Mouse (Mus musculus): ENCODE data around the gene Rpl23a. TPM values are rescaled to one million over a fixed set of nuclear protein-coding genes. Genes with fewer than 3 reads are reported as not detected.

Gene Rpl23a
- 14.0 and 21.6 TPM in 2 replicates for polyA plus RNA-seq (2012; rRNA removed)

GRCm38 (mm10) chr11:78182961-78183844 is at the start of gene Rpl23a:
Rpl23a (minus strand) TSS chr11:78183584.

GRCm38 (mm10) chr11:78193113-78193512 is 9.7 kb upstream of the Rpl23a start, which contains the start of gene Proca1:
Proca1 (plus strand) TSS chr11:78193392.

GRCm38 (mm10) chr11:78188331-78189233 is 5.2 kb upstream of the Rpl23a start, which contains the start of gene Rab34:
Rab34 (plus strand) TSS chr11:78188430.

GRCm38 (mm10) chr11:78176402-78176862 is 7.0 kb downstream of the Rpl23a start, which contains the start of the genes Nek8 and Tlcd1:
Nek8 (minus strand) TSS chr11:78176675.
Tlcd1 (plus strand) TSS chr11:78176711.

GRCm38 (mm10) chr11:78164924-78165760 is 18.2 kb downstream of the Rpl23a start, which contains the start of gene Traf4:
Traf4 (minus strand) TSS chr11:78165589.

Other genes starting within 250 kb of the Rpl23a start
- gene Phf12, start 200.8 kb downstream of the Rpl23a start, polyA plus RNA-seq (2012; rRNA removed): 16.2 and 19.2 TPM in 2 replicates
- 3.2 and 5.0 TPM in 2 replicates for gene Dhrs13, start 151.3 kb downstream of the Rpl23a start, polyA plus RNA-seq (2012; rRNA removed)
- gene Flot2, start 145.7 kb downstream of the Rpl23a start, polyA plus RNA-seq (2012; rRNA removed): 24.7 and 30.1 TPM in 2 replicates
- gene Eral1, start 103.2 kb downstream of the Rpl23a start, polyA plus RNA-seq (2012; rRNA removed): 13.7 and 15.4 TPM in 2 replicates
- 8.2 and 9.1 TPM in 2 replicates for gene Fam222b, start 88.9 kb downstream of the Rpl23a start, polyA plus RNA-seq (2012; rRNA removed)
- gene Traf4, start 18.0 kb downstream of the Rpl23a start, polyA plus RNA-seq (2012; rRNA removed): 56.3 and 88.1 TPM in 2 replicates
- 6.4 and 6.5 TPM in 2 replicates for gene Nek8, start 6.9 kb downstream of the Rpl23a start, polyA plus RNA-seq (2012; rRNA removed)
- gene Tlcd1, start 6.9 kb downstream of the Rpl23a start, polyA plus RNA-seq (2012; rRNA removed): 23.7 and 47.3 TPM in 2 replicates
- 17.3 and 32.5 TPM in 2 replicates for gene Rab34, start 4.8 kb upstream of the Rpl23a start, polyA plus RNA-seq (2012; rRNA removed)
- 0.09 and 0.15 TPM in 2 replicates for gene Proca1, start 9.8 kb upstream of the Rpl23a start, polyA plus RNA-seq (2012; rRNA removed)
- 49.4 and 60.2 TPM in 2 replicates for gene Sdf2, start 62.2 kb upstream of the Rpl23a start, polyA plus RNA-seq (2012; rRNA removed)
- 14.7 and 15.7 TPM in 2 replicates for gene Supt6, start 62.4 kb upstream of the Rpl23a start, polyA plus RNA-seq (2012; rRNA removed)
- gene 2610507B11Rik, start 78.2 kb upstream of the Rpl23a start, polyA plus RNA-seq (2012; rRNA removed): 46.4 and 52.0 TPM in 2 replicates
- 0.06 TPM in 2 replicates for gene BC030499, start 107.3 kb upstream of the Rpl23a start, polyA plus RNA-seq (2012; rRNA removed)
- 2.4 and 4.1 TPM in 2 replicates for gene Spag5, start 117.9 kb upstream of the Rpl23a start, polyA plus RNA-seq (2012; rRNA removed)
- 5.7 and 6.7 TPM in 2 replicates for gene Aldoc, start 139.4 kb upstream of the Rpl23a start, polyA plus RNA-seq (2012; rRNA removed)
- 35.8 and 40.6 TPM in 2 replicates for gene Pigs, start 144.8 kb upstream of the Rpl23a start, polyA plus RNA-seq (2012; rRNA removed)
- gene Unc119, start 159.9 kb upstream of the Rpl23a start, polyA plus RNA-seq (2012; rRNA removed): 13.9 and 17.0 TPM in 2 replicates
- gene Foxn1, start 203.0 kb upstream of the Rpl23a start, polyA plus RNA-seq (2012; rRNA removed): 1.5 and 1.9 TPM in 2 replicates
- gene Slc13a2, start 238.6 kb upstream of the Rpl23a start, polyA plus RNA-seq (2012; rRNA removed): 0.03 TPM in 2 replicates

All from stomach, adult 2 months (tissue).